Mouse (Mus musculus) WW6 (cell line): ENCODE measurements around the gene Msrb3.

Source experiments
- DNase-seq: peaks from one replicate; pipeline ENCODE4 v3.0.0-alpha.2; 2013; ENCODE audit warnings: low read depth, low spot score

Msrb3 gene

DNA sequence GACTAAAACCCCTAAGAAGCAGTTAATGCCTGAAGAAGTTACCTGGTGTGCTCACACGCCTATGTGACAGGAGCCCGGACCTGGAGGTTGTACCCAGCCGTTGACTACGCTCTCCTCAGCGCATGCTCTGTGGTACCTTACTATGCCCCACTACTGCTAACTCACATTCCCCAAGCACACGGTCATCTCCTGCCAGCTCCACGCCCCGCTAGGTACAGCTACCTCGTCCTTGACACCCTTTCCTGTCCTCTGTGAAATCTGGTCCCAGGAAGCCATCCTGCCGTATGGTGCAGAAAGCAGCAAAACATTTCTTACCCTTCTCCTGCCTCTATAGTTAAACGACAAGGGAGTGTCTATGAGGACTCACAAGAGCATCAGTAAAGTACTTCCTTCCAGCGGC lies 37.2 kb downstream of the Msrb3 start:
- no peak for DNase-seq

DNA sequence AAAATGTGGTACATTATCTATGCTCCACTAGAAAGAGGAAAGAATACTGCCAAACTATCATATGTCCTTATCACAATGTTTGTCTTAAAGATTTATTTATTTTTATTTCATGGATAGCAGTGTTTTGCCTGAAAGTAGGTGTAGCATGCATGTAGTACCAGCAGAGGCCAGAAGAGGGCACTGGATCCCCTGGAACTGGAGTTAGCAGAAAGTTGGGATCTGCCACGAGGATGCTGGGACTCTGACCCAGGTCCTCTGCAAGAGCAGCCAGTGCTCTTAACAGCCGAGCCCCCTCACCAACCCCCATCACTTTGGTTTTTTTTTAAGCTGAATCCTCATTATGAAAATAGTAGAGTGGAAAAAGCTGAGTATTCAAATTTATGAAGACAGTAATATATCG lies 37.7 kb downstream of the Msrb3 start:
- no peak for DNase-seq

DNA sequence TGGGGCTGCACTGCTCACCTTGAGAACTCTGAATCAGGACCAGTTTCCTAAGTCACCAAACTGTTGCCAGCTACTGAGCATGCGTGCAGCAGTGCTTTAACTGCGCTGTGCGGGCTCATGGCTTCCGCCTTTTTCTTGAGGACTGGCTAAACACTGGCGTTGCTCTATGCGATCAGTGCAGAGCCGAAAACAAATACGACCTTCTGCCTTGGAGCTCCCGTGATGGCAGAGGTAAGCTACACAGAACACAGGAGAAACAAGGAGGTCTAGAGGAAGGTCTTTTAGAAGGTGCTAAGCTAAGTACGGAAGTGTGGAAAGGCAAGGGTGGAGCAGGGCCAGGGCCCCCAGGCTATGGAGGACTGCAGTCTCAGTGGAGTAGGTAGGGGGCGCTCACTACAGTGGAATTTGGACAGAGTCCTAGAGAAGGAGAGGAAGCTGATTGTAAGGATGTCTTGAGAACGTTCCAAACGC lies 41.3 kb downstream of the Msrb3 start:
- peak; percentile 65 for DNase-seq

DNA sequence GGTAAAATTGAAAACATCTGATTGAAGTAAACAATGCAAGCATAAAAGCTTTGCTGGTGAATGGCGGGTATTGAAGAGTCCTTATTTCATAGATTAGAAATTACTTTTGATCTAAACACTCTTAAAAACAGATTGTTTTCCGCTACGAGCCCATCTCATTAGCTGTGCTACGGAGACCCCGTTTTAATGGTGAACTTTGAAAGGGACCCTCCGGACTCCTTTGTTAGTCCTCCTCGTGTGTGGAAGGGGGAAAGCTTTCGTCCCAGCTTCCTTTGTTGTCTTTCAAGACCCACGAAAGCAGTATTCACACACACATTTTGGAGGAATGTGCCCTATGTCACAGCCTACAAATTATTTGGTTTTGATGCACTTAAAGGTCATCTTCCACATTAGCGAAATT lies 44.6 kb downstream of the Msrb3 start:
- DNase-seq: no peak

DNA sequence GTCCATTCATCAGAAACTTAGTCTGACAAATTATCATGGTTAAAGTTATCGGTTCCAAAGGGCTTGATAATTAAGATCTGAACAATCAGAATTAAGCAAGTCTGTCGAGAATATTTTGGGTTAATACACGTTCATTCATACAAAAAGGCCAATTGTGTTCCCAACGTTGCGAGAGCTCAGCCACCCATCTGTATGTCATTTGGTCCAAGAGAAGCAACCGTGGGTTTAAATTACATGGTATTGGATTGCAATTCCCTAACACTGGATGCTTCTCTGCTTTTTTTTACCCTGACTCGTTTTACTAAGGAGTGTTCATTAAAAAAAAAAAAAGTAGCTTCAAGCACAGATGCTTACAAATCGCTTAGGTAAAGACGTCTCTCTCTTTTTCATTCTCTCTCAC lies 45.1 kb downstream of the Msrb3 start:
- DNase-seq: no peak

DNA sequence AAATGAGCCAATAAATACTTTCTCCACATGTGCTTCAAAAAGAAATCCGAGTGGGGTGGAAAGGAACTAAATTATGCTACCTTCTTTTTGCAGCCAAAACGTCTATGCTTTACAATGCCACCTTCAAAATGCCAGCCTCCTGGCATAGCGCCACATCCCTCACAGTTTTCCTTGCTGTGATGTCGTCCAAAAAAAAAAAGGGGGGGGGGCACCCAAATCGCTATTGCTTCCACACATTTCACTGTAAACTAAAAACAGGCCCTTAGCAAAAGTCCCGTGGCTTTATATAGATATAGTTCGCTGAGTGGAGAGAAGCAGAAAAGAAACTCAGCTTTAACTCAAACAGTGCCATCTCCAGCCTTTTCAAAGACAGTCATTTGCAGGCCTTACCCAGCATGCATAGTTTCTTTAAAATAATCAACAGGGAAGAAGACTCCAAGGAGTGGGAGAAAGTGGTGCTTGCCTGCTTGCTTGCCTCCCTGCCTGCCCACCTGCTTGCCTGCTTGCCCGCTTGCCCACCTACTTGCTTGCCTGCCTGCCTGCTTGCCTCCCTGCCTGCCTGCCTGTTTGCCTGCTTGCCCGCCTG lies 47.6 kb downstream of the Msrb3 start:
- no peak for DNase-seq

DNA sequence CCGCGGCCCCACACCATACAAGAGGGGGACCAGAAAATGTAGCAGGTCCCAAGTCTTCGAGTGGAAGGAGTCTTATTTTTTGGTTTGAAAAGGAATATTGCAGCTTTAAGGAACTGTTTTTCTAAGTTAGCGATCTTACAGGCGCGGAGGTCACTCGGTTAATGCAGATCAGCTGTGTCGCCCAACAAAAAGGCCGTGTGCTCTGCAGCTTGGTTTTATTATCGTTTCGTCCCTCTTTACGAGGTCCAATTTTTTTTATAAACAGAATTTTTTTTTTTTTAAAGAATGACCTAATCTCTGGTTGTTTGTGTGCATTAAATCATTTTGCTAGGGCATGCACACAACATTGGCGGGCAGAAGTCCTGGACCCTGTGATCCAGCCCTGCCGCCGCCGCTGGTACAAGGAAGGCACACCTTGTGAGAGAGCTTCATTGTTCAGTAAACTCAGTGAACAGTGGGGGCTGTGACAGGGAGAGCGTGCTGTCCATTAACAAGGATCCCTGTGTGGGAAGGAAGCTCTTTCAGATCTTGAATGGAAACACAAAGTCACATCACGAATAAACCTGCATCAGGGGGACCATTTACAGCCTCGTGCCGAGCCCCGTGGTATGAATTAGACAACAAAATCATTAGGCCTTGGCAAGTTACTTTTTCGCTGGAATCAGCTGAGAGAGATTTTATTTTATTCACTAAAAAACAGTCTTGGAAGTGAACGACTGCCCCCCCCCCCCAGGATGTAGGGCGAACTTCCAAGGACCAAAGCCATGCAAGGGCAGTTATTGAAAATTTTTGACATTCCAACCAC lies 48.3 kb downstream of the Msrb3 start:
- no peak for DNase-seq

DNA sequence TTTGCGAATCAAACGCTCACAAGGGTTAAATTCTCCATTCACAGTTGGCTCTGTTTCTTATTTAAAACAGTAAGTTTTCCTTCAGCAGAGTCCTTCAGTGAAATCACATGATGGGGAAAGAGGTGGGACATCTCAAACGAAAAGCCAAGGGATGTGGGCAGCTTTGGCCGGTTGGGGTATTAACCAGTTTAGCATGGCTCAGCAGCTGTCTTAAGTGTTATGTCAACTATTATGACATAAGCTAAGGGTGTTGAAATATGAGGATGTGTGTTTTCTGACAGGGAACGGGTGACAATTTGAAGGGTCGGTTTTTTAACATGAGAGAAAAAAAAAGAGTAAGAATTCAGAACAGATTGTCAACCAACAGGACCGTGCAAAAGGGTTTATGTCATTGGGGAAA lies 50.2 kb downstream of the Msrb3 start:
- no peak for DNase-seq

DNA sequence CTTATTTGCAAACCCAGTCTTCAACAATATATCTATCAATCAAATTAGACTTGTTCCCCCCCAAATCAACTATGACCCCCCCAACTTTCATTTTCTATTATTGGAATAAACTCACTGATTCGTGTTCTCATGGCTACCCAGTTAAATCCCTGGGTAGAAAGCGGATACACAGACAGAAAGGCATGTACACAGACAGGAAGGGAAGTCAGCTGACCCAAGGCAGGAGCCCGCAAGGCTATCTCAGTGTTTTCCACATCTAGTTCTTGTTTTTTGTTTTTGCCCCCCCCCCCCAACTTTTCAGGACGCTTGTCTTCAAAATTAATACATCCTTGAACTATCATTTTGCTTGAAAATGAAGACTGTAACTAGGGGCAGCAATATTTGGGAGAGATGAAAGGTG lies 51.1 kb downstream of the Msrb3 start:
- DNase-seq: no peak

DNA sequence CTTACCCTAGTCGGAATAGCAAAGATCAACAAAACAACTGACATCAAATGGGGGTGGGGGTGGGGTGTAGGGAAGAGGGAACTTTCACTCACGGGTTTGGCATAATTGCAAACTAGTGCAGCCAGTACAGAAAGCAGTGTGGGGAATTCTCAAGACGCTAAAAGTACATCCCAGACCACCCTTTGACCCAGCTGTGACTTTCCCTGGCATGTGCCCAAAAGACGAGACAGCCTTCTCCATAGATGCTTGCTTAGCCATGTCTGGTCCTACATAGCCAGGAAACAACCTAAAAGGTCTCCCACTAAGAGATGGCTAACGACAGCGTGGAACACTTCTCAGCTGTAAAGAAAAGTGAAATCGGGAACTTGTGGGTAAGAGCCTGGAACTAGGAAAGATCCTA lies 58.9 kb downstream of the Msrb3 start:
- no peak for DNase-seq

DNA sequence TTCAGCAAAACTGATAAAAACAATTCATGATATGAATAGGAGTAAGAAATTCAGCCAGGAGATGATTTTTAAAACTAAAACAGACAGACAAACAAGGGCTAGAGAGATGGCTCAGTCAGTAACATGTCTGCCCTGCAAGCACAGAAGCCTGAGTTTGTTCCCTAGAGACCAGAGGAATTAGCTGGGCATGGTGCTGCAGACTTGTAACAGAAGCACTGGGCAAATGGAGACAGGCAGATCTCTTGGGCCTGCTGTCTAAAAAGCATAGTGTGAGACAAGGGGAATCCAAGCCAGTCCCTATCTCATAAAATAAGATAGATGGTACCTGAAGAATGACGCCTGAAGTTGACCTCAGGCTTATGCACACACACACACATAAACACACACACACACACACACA lies 64.4 kb downstream of the Msrb3 start:
- DNase-seq: no peak

DNA sequence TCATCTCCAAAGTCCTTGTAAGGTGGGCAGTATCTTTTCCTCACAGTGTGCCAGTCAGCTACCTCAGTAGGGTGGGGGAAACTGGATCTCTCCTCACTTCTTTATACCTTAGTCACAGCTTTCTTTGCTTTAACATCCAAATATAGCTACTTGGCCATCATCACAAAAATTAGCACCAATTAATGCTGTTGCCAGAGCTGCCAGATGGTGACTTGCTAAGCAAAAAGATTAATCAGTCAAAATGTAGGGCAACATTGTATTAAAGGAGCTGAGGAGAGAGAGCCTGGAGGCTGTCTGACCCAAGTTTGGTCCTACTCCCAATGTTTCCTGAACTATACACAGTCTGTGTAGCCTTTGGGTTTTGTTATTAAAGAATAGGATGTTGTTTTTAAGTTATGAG lies 65.1 kb downstream of the Msrb3 start:
- DNase-seq: no peak

DNA sequence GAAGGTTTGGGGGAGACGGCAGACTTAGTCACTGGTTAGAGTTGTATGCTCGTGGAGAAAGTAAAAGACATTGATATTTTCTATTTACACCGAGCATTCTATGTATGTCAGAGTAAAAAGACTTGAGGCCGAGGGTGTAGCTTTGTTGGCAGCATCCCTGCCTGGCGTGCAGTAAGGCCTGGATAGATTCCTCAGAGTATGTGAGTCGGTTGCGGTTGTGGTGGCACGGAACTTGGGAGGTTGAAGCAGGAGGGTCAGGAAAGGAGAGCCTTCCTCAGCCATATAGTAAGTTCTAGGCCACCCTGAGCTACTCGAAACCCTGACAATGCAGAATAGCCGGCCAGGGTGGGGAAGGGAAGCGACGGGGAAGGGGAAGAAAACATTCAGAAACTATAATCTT lies 71.1 kb downstream of the Msrb3 start:
- no peak for DNase-seq

DNA sequence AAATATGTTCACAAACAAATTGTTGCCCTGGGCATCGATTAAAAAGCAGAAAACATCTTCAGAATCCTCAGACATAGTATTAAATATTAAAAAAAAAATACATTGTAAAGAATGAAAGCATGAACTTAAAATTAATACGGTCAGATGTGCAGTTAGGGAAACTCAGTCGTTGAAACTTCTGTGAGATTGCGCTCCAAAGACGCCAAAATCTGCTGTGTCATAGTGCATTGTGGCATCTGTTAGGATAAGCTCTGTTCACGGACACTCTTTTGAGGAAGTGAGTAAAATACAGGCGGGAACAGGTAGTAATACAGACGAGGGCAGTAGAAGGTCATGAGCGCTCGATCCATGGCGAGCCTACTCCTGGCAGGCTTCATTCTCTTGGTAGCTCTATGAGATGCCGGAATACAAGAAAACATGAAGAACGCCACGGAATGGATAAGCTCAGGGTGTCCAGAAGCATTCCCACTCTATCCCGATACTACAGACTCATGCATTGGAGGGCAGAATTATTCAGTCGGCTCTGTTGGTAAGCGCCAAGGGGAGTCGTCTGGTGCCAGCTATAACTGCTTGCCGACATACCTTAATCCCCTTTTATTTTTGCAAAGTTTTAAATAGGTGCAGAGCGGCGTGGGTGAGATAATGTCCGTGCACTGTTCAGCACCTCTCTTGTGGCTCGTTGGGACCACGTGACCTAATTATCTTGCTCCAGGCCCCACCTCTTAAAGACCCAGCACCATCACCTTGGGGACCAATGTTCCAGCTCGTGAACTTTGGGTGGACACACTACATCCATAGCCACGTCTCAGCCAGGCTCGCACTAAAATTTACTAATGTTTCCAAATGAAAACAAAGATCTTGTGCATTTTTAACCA lies 71.9 kb downstream of the Msrb3 start:
- DNase-seq: no peak

DNA sequence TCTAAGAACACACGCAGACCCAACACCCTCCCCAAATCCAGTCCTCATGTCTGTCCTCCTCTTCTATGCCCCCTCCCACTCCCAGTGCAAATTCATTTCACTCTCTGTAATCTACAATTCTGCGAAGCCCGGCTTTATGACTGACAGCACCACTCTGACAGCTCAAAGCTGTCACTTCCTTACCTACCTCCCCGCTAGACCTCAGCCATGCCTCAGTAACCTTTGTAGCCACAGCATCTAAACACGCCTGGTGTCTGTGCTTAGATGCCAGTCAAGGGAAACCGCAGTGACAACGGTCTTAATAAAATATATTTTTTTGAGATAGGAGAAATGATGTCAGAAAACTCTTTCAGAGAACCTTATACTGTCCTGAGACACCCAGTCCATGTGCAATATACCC lies 72.5 kb downstream of the Msrb3 start:
- no peak for DNase-seq

DNA sequence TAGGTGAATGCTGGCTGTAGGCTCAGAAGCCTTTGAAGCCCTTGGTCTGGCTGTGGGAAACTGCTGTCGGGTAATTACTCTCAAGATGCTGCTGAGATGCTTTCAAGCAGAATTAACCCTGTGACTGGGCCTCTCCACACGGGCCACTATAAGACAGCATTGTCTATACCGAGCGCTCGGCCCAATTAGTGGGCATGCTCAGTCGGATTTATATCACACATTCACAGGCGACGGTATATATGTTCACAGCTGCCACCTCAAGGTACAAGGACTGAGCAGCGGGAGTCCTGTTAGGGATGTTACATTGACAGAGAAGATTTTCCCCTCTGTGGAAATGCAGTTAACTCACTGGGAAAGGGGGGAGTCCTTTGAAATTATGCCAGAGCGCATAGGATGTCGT lies 73.3 kb downstream of the Msrb3 start:
- no peak for DNase-seq

DNA sequence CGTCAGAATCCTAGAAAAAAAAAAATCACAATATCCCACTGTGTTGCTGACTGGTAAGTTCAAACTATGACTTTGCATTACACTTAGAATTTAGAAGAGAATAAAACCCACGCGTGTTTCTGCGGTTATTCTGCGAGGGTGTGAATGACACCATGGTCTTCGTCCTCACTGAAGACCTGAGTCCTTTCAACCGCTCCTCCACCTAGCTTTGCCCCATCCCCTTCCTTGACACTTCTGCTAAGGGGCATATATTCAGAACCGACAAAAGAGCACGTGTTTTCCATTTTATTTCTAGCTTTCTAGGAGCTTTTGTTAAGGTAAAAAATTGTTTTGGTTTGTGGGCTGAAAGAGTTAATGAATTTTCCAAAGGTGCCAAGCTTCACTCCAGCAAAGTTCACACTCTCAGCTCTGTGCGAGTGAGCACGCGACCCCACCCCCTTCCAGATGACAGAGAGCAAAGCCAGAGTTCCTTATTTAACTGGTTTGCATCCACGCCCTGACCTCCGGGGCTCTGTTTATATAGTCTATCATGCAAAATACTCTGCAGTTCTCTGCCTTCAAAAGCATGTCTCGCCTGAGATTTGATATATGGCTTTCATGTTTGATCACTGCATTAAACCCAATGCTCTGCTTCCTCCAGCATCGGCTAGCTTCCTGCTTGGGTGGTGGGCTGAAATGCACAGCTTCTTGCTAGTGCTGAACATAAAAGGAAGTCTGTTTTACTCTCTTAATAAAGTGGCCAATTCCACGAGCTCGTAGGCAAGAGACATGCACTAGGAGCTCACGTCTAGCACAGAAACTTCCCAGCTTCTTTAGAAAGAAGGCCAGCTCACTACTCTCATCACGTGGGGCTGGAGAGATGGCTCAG lies 77.2 kb downstream of the Msrb3 start:
- DNase-seq: no peak

DNA sequence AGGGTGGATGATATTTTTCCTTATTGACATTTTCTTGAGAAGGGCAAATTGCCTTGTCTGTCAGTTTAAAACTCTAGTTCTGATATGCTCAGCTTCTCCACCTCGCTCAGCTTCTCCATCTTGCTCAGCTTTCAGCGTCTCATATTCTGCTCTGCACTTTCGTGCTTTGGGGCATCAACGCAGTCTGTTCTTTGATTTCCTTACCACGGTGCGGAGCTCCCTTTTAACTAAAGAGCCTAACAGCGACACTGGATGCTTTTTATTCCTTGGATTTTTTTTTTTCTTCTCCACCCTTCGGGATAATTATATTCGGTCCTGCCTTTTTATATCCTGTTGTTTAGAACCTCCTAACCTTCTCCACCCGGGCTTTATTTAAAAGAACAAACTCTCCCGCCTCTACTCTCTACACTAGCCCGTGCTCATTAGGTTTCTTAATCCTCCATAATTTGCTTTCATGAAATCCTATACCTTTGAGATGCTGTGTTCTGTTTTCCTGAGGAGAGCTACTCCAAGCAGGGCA lies 78.1 kb downstream of the Msrb3 start:
- DNase-seq: no peak

DNA sequence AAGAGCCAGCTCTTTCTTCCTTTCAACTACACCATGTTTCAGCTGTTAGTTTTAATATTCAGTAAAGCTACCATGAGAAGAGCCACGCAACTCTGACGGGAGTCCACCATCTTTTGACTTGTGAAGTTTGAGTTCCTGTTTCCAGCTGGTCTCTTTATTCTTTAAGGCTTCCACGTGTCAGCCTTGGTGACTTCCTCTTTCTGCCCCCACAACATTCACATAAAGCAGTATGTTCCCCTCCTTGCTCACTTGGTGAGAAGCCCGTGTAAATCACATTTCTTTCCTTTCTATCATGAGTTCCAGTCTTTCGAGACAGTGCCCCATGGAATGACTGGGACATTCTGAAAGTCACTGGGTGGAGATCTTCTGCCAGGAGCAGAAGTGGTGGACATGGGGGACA lies 83.6 kb downstream of the Msrb3 start:
- DNase-seq: no peak

DNA sequence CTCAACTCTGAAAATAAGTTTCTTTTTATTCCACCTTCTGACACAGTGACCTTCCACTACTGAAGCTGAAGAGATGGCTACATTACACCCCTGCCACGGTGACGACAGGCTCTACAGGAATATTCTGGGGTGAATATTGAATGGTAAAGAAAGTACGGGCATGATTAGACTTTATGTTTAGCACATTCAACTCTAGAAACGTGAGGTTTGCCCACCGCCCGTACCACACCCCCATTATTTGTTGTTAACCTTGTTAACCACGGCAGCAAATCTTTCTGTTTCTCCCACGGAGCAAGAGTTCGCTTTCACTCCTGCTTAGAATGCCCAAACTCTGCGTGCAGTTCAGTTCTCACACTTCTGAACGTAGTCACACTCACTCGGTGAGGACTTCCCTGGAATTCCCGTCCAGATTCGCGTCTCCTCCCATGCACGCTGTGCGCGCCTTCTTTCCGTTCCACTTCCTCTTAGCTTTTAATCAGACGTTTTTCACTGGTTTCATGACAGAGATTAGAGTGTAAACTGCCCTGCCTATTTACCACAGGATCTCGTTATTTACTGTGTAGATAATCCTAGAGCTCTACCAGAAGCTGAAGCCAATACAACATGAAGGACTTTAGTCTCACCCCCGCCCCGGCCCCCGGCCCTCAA lies 87.0 kb downstream of the Msrb3 start:
- DNase-seq: no peak
